Mouse (Mus musculus) ES-E14 (cell line): ENCODE results near the gene Med7. TPM values are rescaled to one million over a fixed set of nuclear protein-coding genes. Genes with fewer than 3 reads are reported as not detected.

Experiments used
- DNase-seq: peaks from one replicate; pipeline ENCODE4 v3.0.0-alpha.2; 2013; ENCODE audit warnings: low read depth, low spot score
- H3K27ac ChIP-seq: 2 replicates; pipeline ENCODE4 v1.5.1; 2012; ENCODE audit warnings: low read depth, mild to moderate bottlenecking, low read length, moderate library complexity, mixed read lengths; ENCODE audit not compliant: poor library complexity, insufficient read depth, severe bottlenecking
- H3K36me3 ChIP-seq: 2 replicates; pipeline ENCODE4 v1.6.1; 2012; ENCODE audit warnings: mild to moderate bottlenecking, low read length, moderate library complexity, mixed read lengths; ENCODE audit not compliant: control insufficient read depth, poor library complexity, insufficient read depth, severe bottlenecking
- H3K4me1 ChIP-seq, 2 experiments: fragments of 150-350 bp in 1 of 2; sonication (generic) in 1 of 2; 2 replicates each; pipeline ENCODE4 v1.6.1; 2012; ENCODE audit warnings: low read length in 2 of 2, mild to moderate bottlenecking in 1 of 2, mixed read lengths in 1 of 2; ENCODE audit not compliant: control insufficient read depth in 2 of 2, insufficient read depth in 2 of 2, poor library complexity in 1 of 2
- H3K4me3 ChIP-seq, 2 experiments: fragments of 150-350 bp in 1 of 2; sonication (generic) in 1 of 2; 2 replicates each; pipeline ENCODE4 v1.5.1; 2012; ENCODE audit warnings: low read length in 2 of 2, low read depth in 1 of 2, mild to moderate bottlenecking in 1 of 2, mixed read lengths in 1 of 2; ENCODE audit not compliant: insufficient read depth in 1 of 2, poor library complexity in 1 of 2, severe bottlenecking in 1 of 2
- H3K9ac ChIP-seq: 2 replicates; pipeline ENCODE4 v1.6.1; 2012; ENCODE audit warnings: low read depth, mild to moderate bottlenecking, low read length, mixed read lengths; ENCODE audit not compliant: poor library complexity, insufficient read depth, severe bottlenecking
- H3K9me3 ChIP-seq: fragments of 150-350 bp; sonication (generic); 2 replicates; pipeline ENCODE4 v1.6.1; 2012; ENCODE audit warnings: low read depth, mild to moderate bottlenecking, low read length; ENCODE audit not compliant: control insufficient read depth, insufficient read depth
- CHD2 ChIP-seq: IDR thresholded peaks from 2 replicates; pipeline ENCODE4 v1.6.1; 2014; ENCODE audit warnings: mild to moderate bottlenecking, low read depth, low read length, inconsistent platforms
- HCFC1 ChIP-seq: IDR thresholded peaks from 2 replicates; pipeline ENCODE4 v1.6.1; 2012; ENCODE audit warnings: low read length, inconsistent platforms, borderline replicate concordance; ENCODE audit not compliant: insufficient read depth
- MAFK ChIP-seq: IDR thresholded peaks from 2 replicates; pipeline ENCODE4 v1.6.1; 2014; ENCODE audit warnings: mild to moderate bottlenecking, low read depth, low read length, inconsistent platforms; ENCODE audit not compliant: insufficient read depth
- ZC3H11A ChIP-seq: IDR thresholded peaks from 2 replicates; pipeline ENCODE4 v1.6.1; 2012; ENCODE audit warnings: low read depth, mild to moderate bottlenecking, inconsistent platforms, low read length, borderline replicate concordance
- ZNF384 ChIP-seq: IDR thresholded peaks from 2 replicates; pipeline ENCODE4 v1.6.1; 2012; ENCODE audit warnings: low read depth, low read length, inconsistent platforms
- in situ Hi-C, 2 experiments: fragments of 600-800 bp; cut with MboI; formaldehyde crosslinking; loops; one replicate each; pipeline ENCODE4 v1.15.1; 2025; ENCODE audit warnings: low sequenced_read_pairs in 2 of 2, inconsistent platforms in 1 of 2; ENCODE audit not compliant: unreplicated experiment in 2 of 2
- total RNA-seq: library from RNA; depleted of rRNA; stranded (reverse); fragments of 300-350 nt; gene quantifications from 2 replicates; pipeline ENCODE4 v1.2.3, GENCODE M21; 2012

The Med7 gene
- total RNA-seq, 1 experiment: 44.1 TPM

DNA sequence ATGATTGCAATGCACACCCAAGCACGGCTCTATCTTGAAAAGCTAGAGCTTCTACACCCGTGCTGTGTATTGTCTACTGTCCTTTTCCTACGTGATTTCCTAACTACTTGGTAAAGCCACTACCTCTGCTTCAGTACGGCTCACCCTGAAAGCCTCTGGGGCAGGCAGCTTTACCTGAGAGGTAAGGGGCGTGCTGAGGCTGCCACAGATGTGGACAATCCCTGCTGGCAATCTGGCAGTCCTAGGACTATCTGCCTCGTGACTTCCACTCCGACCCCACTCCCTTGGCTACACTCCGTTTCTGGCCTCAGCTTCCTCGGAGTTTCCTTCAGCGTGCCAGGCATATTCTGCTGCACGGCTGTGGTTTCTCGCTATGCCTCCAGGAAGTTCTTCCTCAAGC lies 35.2 kb upstream of the Med7 start:
- no peaks in the 10 kb centered on the region for H3K9me3 ChIP-seq
- TF ChIP-seq ZC3H11A (no peak), ZNF384 (no peak), HCFC1 (no peak), CHD2 (no peak), MAFK (no peak)
- no peak for DNase-seq
- no peak overlapping the region for H3K4me3 ChIP-seq
- no peaks in the 10 kb centered on the region for H3K4me1 ChIP-seq
- no peak overlapping the region for H3K27ac ChIP-seq
- in situ Hi-C loops: no loop called here
- no peak overlapping the region for H3K9ac ChIP-seq
- H3K36me3 ChIP-seq: no peaks in the 10 kb centered on the region

DNA sequence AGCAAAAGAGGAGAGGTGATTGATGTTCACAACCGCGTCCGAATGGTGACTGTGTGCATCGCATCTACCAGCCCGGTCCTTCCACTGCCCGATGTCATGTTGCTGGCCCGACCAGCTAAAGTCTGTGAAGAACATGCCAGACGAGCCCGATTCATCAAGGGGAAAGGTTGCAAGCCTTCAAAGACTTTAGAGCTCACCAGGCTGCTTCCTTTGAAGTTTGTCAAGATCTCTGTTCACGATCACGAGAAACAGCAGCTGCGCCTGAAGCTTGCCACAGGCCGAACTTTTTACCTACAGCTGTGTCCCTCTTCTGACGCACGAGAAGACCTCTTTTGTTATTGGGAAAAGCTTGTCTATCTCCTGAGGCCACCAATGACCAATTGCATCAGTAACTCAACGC lies 31.7 kb upstream of the Med7 start:
- peaks cover 0 to 3% of the 10 kb centered on the region in 2 experiments; a peak in 1 of 4 replicates for H3K4me1 ChIP-seq
- no peak overlapping the region for H3K4me3 ChIP-seq
- no peak overlapping the region for H3K27ac ChIP-seq
- H3K36me3 ChIP-seq: no peaks in the 10 kb centered on the region
- DNase-seq: no peak
- H3K9ac ChIP-seq: no peak overlapping the region
- no peak for TF ChIP-seq MAFK
- no peak for TF ChIP-seq ZNF384
- TF ChIP-seq CHD2: no peak
- TF ChIP-seq HCFC1: no peak
- TF ChIP-seq ZC3H11A: no peak
- H3K9me3 ChIP-seq: no peaks in the 10 kb centered on the region
- in situ Hi-C loops: no loop called here

DNA sequence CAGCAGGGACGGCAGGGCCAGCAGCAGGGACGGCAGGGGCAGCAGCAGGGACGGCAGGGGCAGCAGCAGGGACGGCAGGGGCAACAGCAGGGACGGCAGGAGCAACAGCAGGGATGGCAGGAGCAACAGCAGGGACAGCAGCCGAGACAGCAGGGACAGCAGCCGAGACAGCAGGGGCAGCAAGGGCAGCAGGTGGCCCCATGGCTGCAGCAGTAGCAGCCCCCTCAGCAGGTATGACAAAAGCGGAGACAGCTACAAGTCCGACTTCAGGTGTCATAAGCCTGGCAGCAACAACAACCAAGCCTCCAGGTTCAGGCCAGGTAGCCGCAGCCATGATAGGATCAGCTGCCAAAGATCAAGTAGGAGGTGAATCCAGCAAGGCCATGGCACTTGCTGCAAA lies 30.0 kb upstream of the Med7 start:
- Histone ChIP-seq H3K9ac (no peak overlapping the region), H3K9me3 (no peaks in the 10 kb centered on the region), H3K4me1 (peaks cover 0 to 7% of the 10 kb centered on the region in 2 experiments; a peak in 2 of 4 replicates), H3K36me3 (peaks cover 2% of the 10 kb centered on the region; the same call in 1 of the 2 replicates), H3K4me3 (no peak overlapping the region), H3K27ac (no peak overlapping the region)
- in situ Hi-C loops: no loop called here
- no peak for DNase-seq
- TF ChIP-seq CHD2 (no peak), ZNF384 (no peak), HCFC1 (no peak), ZC3H11A (no peak), MAFK (no peak)

- Histone ChIP-seq H3K9me3 (no peaks in the 10 kb centered on the region), H3K4me1 (peaks cover 2 to 7% of the 10 kb centered on the region in 2 experiments; a peak in 2 of 4 replicates), H3K27ac (no peak overlapping the region), H3K36me3 (peaks cover 2% of the 10 kb centered on the region; the same call in 1 of the 2 replicates), H3K4me3 (no peak overlapping the region), H3K9ac (no peak overlapping the region)
- in situ Hi-C loops: no loop called here
- DNase-seq: no peak
- TF ChIP-seq ZC3H11A: no peak
- no peak for TF ChIP-seq ZNF384
- TF ChIP-seq HCFC1: no peak
- no peak for TF ChIP-seq CHD2
- TF ChIP-seq MAFK: no peak
These were observed 26.6 kb upstream of the Med7 start for GRCm38 (mm10) chr11:46410018-46410563.

- Histone ChIP-seq H3K4me1 (peaks cover 3 to 6% of the 10 kb centered on the region in 2 experiments; a peak in 3 of 4 replicates), H3K4me3 (no peak overlapping the region), H3K27ac (no peak overlapping the region), H3K9me3 (no peaks in the 10 kb centered on the region), H3K9ac (no peak overlapping the region), H3K36me3 (no peaks in the 10 kb centered on the region)
- no peak for TF ChIP-seq MAFK
- no peak for TF ChIP-seq CHD2
- TF ChIP-seq HCFC1: no peak
- TF ChIP-seq ZC3H11A: no peak
- no peak for TF ChIP-seq ZNF384
- in situ Hi-C loops: no loop called here
- no peak for DNase-seq
These were observed 18.3 kb upstream of the Med7 start for GRCm38 (mm10) chr11:46418438-46418837.
